Mouse (Mus musculus) heart, embryonic 16.5 days (tissue): Measurements from ENCODE around the gene Clic1. TPM values are rescaled to one million over a fixed set of nuclear protein-coding genes. Genes with fewer than 3 reads are reported as not detected.

Experiments used
- ATAC-seq: fragments of 200-750 bp; cut with Nextera tagmentation; replicated peaks from 2 replicates; pipeline ENCODE4 v1.8.0; 2017; ENCODE audit warnings: moderate number of reproducible peaks; ENCODE audit not compliant: insufficient read depth, low FRiP score; ENCODE audit errors: extremely low read depth
- H3K27ac ChIP-seq: fragments of 300-500 bp; sonication (generic); 2 replicates; pipeline ENCODE4 v1.5.1; 2014; ENCODE audit warnings: mild to moderate bottlenecking, low read length, control low read depth, moderate library complexity
- H3K27me3 ChIP-seq: fragments of 300-500 bp; sonication (generic); 2 replicates; pipeline ENCODE4 v1.6.1; 2014; ENCODE audit warnings: low read length, mixed read lengths; ENCODE audit not compliant: control insufficient read depth, insufficient read depth
- H3K36me3 ChIP-seq: fragments of 300-500 bp; sonication (generic); 2 replicates; pipeline ENCODE4 v1.6.1; 2014; ENCODE audit not compliant: control insufficient read depth, insufficient read depth
- H3K4me1 ChIP-seq: fragments of 300-500 bp; sonication (generic); 2 replicates; pipeline ENCODE4 v1.6.1; 2014; ENCODE audit warnings: low read length, mixed read lengths; ENCODE audit not compliant: control insufficient read depth, insufficient read depth
- H3K4me2 ChIP-seq: fragments of 300-500 bp; sonication (generic); 2 replicates; pipeline ENCODE4 v1.6.1; 2014; ENCODE audit warnings: low read depth, mild to moderate bottlenecking, control low read depth, low read length
- H3K4me3 ChIP-seq: fragments of 300-500 bp; sonication (generic); 2 replicates; pipeline ENCODE4 v1.5.1; 2014; ENCODE audit warnings: mild to moderate bottlenecking, control low read depth, low read length
- H3K9ac ChIP-seq: fragments of 300-500 bp; sonication (generic); 2 replicates; pipeline ENCODE4 v1.6.1; 2014; ENCODE audit warnings: low read length, control low read depth
- H3K9me3 ChIP-seq: fragments of 300-500 bp; sonication (generic); replicated peaks from 2 replicates; pipeline ENCODE4 v1.6.1; 2016; ENCODE audit warnings: low read length; ENCODE audit not compliant: control insufficient read depth
- WGBS: fragments of 180-500 bp; shearing (Covaris S2); extraction: QIAGEN DNeasy Blood & Tissue Kit; methylation state at CpG from one replicate; pipeline ENCODE4 v1.1.7; 2014; 5-methylcytosine and 5-hydroxymethylcytosine counted together
- polyA plus RNA-seq: library from polyadenylated mRNA; unstranded; fragments of >200 nt; fragmentation: Nextera tagmentation; extraction: Ambion mirVana; gene quantifications from 2 replicates; pipeline ENCODE4 v1.2.1, GENCODE M21; 2015

Clic1 gene
- polyA plus RNA-seq, 1 experiment from 2014 or later = 372 TPM

DNA sequence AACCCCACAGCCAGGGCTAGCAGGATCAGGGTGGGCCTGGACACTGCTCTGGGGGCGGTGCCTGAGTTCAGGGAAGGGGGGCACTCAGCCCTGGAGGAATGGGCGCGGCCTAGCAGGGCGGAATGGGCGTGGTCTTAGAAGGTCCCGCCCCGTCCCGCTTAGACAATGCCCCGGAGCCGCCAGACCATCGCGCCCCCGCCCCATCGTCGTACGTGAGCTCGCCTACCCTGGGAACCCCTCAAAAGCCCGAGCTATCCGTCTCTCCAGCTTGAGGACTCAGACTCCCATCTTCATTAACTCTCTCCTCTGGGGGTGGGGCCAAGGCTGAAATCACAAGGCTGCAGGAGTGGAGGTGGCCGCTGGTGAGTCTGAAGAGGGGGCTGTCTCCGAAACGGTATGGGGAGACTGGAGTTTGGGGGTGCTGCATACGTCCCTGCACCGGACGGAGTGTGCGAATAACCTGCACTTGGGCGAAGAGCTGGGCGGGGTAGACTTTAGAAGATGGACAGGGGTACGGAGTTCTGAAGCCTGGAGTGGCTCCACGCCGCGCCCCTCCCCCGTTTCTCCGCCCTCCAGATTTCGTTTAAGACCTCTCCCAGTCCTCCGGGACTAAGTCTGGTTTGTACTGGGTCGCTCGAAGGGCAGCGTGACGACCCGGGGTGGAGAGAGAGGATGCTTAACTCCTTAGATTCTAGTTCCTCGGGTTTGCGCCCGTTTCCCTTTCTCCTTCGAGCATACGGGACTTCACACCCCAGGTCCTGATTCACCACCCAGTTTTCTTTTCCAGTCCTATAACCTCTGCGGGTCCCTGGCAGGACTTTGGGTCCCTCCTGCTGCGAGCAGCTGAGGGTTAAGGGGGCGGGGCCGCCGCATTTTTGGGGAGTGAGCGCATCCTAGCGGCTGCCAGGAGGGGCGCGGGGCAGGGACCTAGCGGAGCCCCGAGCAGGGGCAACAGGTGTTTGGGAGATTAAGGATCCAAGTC is 9.4 kb downstream of the Clic1 start, which contains the start of gene Ddah2:
Gene Ddah2, plus strand, starts transcription at position 125 of the 982 bp plus-strand sequence.
- peaks cover 17% of the 10 kb centered on the region for H3K4me1 ChIP-seq
- H3K36me3 ChIP-seq = peaks cover 50% of the 10 kb centered on the region
- peak within 1 kb of the TSS; percentile 97 for H3K27ac ChIP-seq
- under 1% methylated on average over 56 of the region's 57 CpGs for WGBS
- H3K4me2 ChIP-seq = peak within 1 kb of the TSS; percentile 89
- peak; percentile 93 for ATAC-seq
- peak within 1 kb of the TSS; percentile 90 for H3K9ac ChIP-seq
- no peaks in the 10 kb centered on the region for H3K9me3 ChIP-seq
- H3K27me3 ChIP-seq = peaks cover 5% of the 10 kb centered on the region
- H3K4me3 ChIP-seq = peak within 1 kb of the TSS; percentile 85

DNA sequence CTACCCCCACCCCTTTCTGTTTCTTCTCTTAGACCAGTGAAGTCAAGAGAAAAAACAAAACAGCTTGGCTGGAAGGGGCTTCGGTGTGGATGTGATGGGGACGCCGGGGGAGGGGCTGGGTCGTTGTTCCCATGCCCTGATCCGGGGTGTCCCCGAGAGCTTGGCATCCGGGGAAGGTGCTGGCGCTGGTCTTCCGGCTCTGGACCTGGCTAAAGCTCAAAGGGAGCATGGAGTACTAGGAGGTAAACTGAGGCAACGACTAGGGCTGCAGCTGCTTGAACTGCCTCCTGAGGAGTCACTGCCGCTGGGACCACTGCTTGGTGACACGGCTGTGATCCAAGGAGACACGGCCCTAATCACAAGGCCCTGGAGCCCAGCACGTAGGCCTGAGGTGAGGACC is 10.3 kb downstream of the Clic1 start:
- H3K9me3 ChIP-seq = no peaks in the 10 kb centered on the region
- peaks cover 11% of the 10 kb centered on the region for H3K27me3 ChIP-seq
- H3K4me2 ChIP-seq = peak overlapping the region; percentile 89
- peak overlapping the region; percentile 85 for H3K4me3 ChIP-seq
- WGBS = 32% methylated on average over 14 of the region's 14 CpGs
- peaks cover 19% of the 10 kb centered on the region for H3K4me1 ChIP-seq
- peak overlapping the region; percentile 97 for H3K27ac ChIP-seq
- ATAC-seq = no peak
- H3K9ac ChIP-seq = peak overlapping the region; percentile 90
- H3K36me3 ChIP-seq = peaks cover 43% of the 10 kb centered on the region

DNA sequence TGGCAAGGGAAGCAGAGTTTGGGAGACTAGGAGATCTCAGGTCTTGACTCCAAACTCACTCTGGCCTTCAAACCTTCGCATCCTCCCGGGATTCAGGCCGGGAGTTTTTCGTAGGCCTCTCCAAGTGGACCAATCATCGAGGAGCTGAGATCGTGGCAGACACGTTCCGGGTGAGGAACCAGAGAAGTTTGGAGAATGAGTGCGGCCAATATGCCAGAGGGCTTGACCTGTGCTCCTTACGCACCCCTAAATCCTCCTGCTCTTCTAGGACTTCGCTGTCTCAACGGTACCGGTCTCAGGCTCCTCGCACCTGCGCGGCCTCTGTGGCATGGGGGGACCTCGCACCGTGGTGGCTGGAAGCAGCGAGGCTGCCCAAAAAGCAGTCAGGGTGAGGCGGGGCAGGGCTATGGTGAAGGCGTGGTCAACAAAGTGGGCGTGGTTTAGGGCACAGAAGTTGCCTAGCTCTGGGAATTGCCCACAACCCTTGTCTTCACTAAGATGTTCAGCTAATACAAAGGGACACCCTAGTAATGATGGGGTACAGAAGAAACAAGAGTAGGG is 11.1 kb downstream of the Clic1 start:
- Histone ChIP-seq H3K9me3 (no peaks in the 10 kb centered on the region), H3K4me1 (peaks cover 22% of the 10 kb centered on the region), H3K27ac (no peak overlapping the region), H3K36me3 (peaks cover 36% of the 10 kb centered on the region), H3K4me3 (peak overlapping the region; percentile 85), H3K27me3 (peaks cover 12% of the 10 kb centered on the region), H3K9ac (no peak overlapping the region), H3K4me2 (peak overlapping the region; percentile 89)
- WGBS = 69% methylated on average over 22 of the region's 22 CpGs
- ATAC-seq = no peak

DNA sequence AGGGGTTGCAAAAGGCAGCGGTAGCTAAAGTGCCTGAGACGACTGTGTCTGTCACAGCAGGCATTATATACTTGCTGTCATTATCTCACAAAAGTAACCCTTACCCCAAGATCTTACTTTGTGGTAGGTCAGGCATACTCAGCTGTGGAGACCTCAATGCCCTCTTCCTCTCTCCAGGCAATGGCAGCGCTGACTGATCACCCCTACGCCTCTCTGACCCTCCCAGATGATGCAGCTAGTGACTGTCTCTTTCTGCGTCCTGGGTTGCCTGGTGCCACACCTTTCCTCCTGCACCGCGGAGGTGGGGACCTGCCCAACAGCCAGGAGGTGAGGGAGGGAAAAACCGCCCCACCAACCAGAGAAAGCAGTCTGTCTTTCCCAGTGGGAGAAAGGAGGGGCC is 11.5 kb downstream of the Clic1 start:
- WGBS = 80% methylated on average over 8 of the region's 8 CpGs
- peaks cover 31% of the 10 kb centered on the region for H3K36me3 ChIP-seq
- no peak for ATAC-seq
- no peak overlapping the region for H3K4me3 ChIP-seq
- no peaks in the 10 kb centered on the region for H3K9me3 ChIP-seq
- peaks cover 20% of the 10 kb centered on the region for H3K4me1 ChIP-seq
- no peak overlapping the region for H3K9ac ChIP-seq
- no peak overlapping the region for H3K4me2 ChIP-seq
- H3K27me3 ChIP-seq = peaks cover 17% of the 10 kb centered on the region
- H3K27ac ChIP-seq = no peak overlapping the region

DNA sequence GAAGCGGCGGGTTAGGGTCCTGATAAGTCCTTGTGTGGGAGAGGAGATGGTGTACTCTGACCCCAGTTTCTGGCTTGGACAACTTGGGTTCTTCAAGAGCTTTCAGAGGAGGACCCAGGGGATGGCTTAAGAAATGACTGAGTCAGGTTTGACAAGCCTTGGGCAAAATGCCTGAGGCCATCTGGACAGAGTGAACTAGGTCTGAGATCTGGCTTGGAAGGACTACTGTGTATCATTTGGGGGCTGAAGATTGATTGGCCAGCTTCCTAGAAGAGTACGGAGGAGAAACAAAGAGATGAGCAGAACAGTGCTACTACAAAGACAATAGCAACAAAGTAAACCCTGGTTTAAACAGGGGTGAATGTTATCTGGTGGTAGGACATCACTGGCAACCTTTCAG is 13.7 kb downstream of the Clic1 start:
- H3K4me1 ChIP-seq = peaks cover 20% of the 10 kb centered on the region
- no peak overlapping the region for H3K9ac ChIP-seq
- no peak overlapping the region for H3K4me3 ChIP-seq
- H3K4me2 ChIP-seq = no peak overlapping the region
- no peaks in the 10 kb centered on the region for H3K9me3 ChIP-seq
- WGBS = 77% methylated on average over 3 of the region's 3 CpGs
- H3K27me3 ChIP-seq = peaks cover 28% of the 10 kb centered on the region
- ATAC-seq = no peak
- no peak overlapping the region for H3K27ac ChIP-seq
- peaks cover 12% of the 10 kb centered on the region for H3K36me3 ChIP-seq

DNA sequence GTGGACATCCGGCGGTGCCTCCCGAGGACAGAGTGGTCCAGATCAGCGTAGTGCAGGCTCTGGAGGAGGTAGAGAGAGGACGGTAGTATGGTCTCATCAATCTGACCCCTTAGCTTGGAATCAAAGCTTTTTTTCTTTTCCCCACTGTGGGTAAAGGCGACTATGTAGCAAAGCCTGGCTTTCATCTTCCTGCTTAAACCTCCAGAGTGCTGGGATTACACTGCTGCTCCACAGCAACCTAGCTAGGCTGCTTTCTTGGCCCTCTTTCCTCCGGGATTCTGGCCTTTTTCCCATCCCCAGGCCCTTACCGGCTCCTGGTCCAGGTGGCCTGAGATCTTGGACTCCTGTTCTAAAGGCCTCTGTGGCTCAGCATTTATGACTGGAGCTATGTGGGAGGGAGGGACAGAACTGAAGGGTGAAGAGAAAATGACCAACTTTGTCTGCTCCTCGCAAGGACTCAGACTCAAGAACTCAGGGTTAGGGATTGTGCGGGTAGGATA is 14.7 kb downstream of the Clic1 start:
- no peak for ATAC-seq
- no peak overlapping the region for H3K27ac ChIP-seq
- H3K36me3 ChIP-seq = peaks cover 11% of the 10 kb centered on the region; the same call in 1 of the 2 replicates
- peaks cover 28% of the 10 kb centered on the region for H3K27me3 ChIP-seq
- peaks cover 20% of the 10 kb centered on the region for H3K4me1 ChIP-seq
- H3K9me3 ChIP-seq = no peaks in the 10 kb centered on the region
- peak overlapping the region; percentile 47 for H3K4me3 ChIP-seq
- no peak overlapping the region for H3K9ac ChIP-seq
- H3K4me2 ChIP-seq = peak overlapping the region; percentile 74
- WGBS = 31% methylated on average over 10 of the region's 10 CpGs

DNA sequence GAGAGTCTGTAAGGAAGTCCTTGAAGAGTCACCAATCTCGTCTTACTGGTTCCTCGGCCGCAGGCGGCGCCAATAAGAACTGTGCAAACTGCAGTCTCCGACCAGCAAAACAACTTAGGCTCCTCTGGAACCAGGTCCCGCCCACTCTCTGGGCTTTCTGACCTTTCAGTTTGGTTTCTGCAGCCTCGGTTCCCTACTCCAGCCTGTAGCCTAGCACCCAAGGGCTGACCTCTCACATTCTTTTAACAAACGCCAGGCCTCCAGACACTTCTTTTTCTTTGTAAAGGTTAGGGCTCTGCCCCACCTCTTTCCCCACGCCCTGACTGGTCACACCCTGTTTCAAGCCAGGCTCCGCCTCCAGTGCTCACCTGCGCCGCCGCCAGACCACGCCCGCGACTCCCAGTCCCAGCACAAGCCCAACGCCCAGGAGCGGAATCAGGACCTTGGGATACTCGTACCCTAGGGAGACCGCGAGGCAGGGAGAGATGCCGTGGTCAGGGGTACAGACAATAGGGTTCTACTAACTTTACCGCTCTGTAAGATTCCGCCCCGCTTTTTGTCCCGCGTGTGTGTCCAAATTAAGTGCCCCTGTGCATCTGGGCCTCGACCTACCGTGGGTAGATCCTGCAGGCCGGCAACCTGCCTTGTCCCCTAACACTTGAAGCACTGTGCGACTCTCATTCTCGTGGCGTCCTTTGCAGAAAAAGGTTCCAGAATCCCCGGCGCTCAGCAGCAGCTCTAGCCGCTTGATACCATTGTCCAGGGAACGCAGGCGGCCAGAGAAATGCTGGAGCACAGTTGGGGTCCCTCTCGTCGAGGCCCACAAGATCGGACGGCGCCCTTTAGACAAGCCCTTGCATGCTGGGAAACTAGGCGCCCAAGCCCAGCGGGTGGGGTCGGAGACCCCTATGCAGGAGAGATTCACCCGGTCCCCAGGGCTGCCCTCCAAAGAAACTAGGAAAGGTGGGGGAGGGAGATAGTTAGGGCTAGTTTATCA is 15.5 kb downstream of the Clic1 start, which contains the start of gene Ly6g6c:
Gene Ly6g6c, plus strand, starts transcription at position 438 of the 997 bp plus-strand sequence.
- no peaks in the 10 kb centered on the region for H3K9me3 ChIP-seq
- no peak within 1 kb of the TSS for H3K27ac ChIP-seq
- peak within 1 kb of the TSS; percentile 74 for H3K4me2 ChIP-seq
- H3K9ac ChIP-seq = peak within 1 kb of the TSS; percentile 50; the same call in 1 of the 2 replicates
- H3K4me1 ChIP-seq = peaks cover 15% of the 10 kb centered on the region
- peaks cover 28% of the 10 kb centered on the region for H3K27me3 ChIP-seq
- H3K36me3 ChIP-seq = peaks cover 11% of the 10 kb centered on the region; the same call in 1 of the 2 replicates
- ATAC-seq = peak; percentile 35; the same call in 1 of the 2 replicates
- H3K4me3 ChIP-seq = peak within 1 kb of the TSS; percentile 47
- 3% methylated on average over 48 of the region's 48 CpGs for WGBS

DNA sequence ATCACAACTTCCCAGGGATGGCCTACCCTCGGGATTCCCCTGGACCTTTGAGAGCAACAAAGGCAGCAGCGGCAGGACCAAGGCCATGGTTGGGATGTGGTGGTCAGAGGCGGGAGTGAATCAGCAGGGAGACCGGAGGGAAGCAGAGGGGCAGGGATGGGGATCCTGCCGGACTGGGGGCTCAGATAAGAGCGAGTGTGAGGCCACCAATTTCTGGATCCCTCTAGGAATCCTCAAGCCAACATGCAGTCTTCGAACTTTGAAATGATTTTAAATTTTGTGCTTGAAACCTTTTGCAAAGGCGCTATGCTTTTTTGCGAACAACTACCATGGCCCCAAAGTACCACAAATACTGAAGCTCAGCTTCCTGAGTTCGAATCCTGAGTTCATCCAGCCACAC is 16.3 kb downstream of the Clic1 start, which contains the start of gene Mpig6b:
Gene Mpig6b, minus strand, starts transcription at position 101 of the 400 bp plus-strand sequence.
- H3K4me3 ChIP-seq = peak within 1 kb of the TSS; percentile 47
- peak within 1 kb of the TSS; percentile 74 for H3K4me2 ChIP-seq
- H3K27ac ChIP-seq = no peak within 1 kb of the TSS
- H3K36me3 ChIP-seq = peaks cover 5% of the 10 kb centered on the region; the same call in 1 of the 2 replicates
- H3K9ac ChIP-seq = peak within 1 kb of the TSS; percentile 50; the same call in 1 of the 2 replicates
- 42% methylated on average over 10 of the region's 10 CpGs for WGBS
- ATAC-seq = no peak
- peaks cover 28% of the 10 kb centered on the region for H3K27me3 ChIP-seq
- H3K4me1 ChIP-seq = peaks cover 13% of the 10 kb centered on the region
- H3K9me3 ChIP-seq = no peaks in the 10 kb centered on the region
